ENCODE assay signal across 9 mouse cellular contexts in genomic region chr3:89853752-89854151, GRCm38 (mm10). TPM values are rescaled to one million over a fixed set of nuclear protein-coding genes. Genes with fewer than 3 reads are reported as not detected.
DNase-seq lines count a peak whose midpoint lies in the region; ATAC-seq and TF ChIP-seq lines count a peak whose summit lies in the region.
"Had no signal": no experiment of that assay in that cellular context is flagged by ENCODE, and none has a peak within 500 bp of the region (broad histone marks: within the 10 kb centered on the region; RNA-seq: fewer than 3 reads in every experiment).

No protein-coding gene starts in this region.

- peaks cover 17% of the 10 kb centered on the region for H3K36me3 ChIP-seq in heart, embryonic 12.5 days
- H3K36me3 ChIP-seq in hindbrain, embryonic 12.5 days, result no peaks in the 10 kb centered on the region
- H3K36me3 ChIP-seq: liver, embryonic 15.5 days had no signal

- no peaks in the 10 kb centered on the region for H3K27me3 ChIP-seq in heart, embryonic 12.5 days (replicated peaks)
- H3K27me3 ChIP-seq in hindbrain, embryonic 12.5 days, result no peaks in the 10 kb centered on the region

- no peak overlapping the region for H3K4me3 ChIP-seq in left cerebral cortex, adult 2 months
- H3K4me3 ChIP-seq in heart, embryonic 12.5 days, result no peak overlapping the region
- H3K4me3 ChIP-seq in hindbrain, embryonic 12.5 days, result no peak overlapping the region
- H3K4me3 ChIP-seq: liver, embryonic 15.5 days had no signal

- peak; percentile 58; the same call in 1 of the 2 replicates for ATAC-seq in heart, embryonic 12.5 days (ENCODE audit: insufficient number of reproducible peaks, low FRiP score)
- no peak for ATAC-seq in hindbrain, embryonic 12.5 days (ENCODE audit: low FRiP score)

- intact Hi-C loops in left cerebral cortex, adult 2 months (cut with DNase I), result no loop called here
- intact Hi-C loops in left cerebral cortex, postnatal 36 days (cut with DNase I), result no loop called here

- no peak overlapping the region for H3K4me2 ChIP-seq in heart, embryonic 12.5 days
- H3K4me2 ChIP-seq in hindbrain, embryonic 12.5 days (replicated peaks), result no peak overlapping the region
- H3K4me2 ChIP-seq: liver, embryonic 15.5 days had no signal

- H3K9ac ChIP-seq in heart, embryonic 12.5 days, result no peak overlapping the region
- no peak overlapping the region for H3K9ac ChIP-seq in hindbrain, embryonic 12.5 days
- H3K9ac ChIP-seq: liver, embryonic 15.5 days had no signal

- DNase-seq in left cerebral cortex, adult 2 months (ENCODE audit: extremely low spot score in 1 of 2, low spot score in 2 of 2), result no peak
- no peak for DNase-seq in left cerebral cortex, postnatal 36 days (ENCODE audit: low spot score in 2 of 2)
- peak; percentile 75 to 85 for DNase-seq in kidney, postnatal 36 days
- DNase-seq in retina, postnatal 1 day, result peak; percentile 34
- DNase-seq in urinary bladder, postnatal 10 days (ENCODE audit: low spot score), result no peak
- DNase-seq in spleen, postnatal 14 days (ENCODE audit: low spot score in 2 of 2), result no peak

- H3K27ac ChIP-seq in left cerebral cortex, adult 2 months, result peak overlapping the region; percentile 44; the same call in 1 of the 2 replicates
- H3K27ac ChIP-seq in heart, embryonic 12.5 days (ENCODE audit: poor library complexity, severe bottlenecking), result peak overlapping the region; percentile 78
- no peak overlapping the region for H3K27ac ChIP-seq in hindbrain, embryonic 12.5 days
- H3K27ac ChIP-seq: liver, embryonic 15.5 days had no signal

- H3K4me1 ChIP-seq in heart, embryonic 12.5 days (replicated peaks), result no peaks in the 10 kb centered on the region
- no peaks in the 10 kb centered on the region for H3K4me1 ChIP-seq in hindbrain, embryonic 12.5 days

- TF ChIP-seq CTCF in left cerebral cortex, adult 2 months (IDR thresholded peaks at IDR 0.05), result peak; percentile 5

- 0 out of 2 replicates have a peak, but pooled peaks cover 5% of the 10 kb centered on the region for H3K9me3 ChIP-seq in heart, embryonic 12.5 days (replicated peaks)
- no peaks in the 10 kb centered on the region for H3K9me3 ChIP-seq in hindbrain, embryonic 12.5 days (replicated peaks)
- H3K9me3 ChIP-seq: liver, embryonic 15.5 days had no signal

- 59% methylated on average over 5 of the region's 5 CpGs for WGBS in heart, embryonic 12.5 days
- WGBS in hindbrain, embryonic 12.5 days, result 69% methylated on average over 5 of the region's 5 CpGs

RNA-seq across cellular contexts. Expression of gene She, which starts 22.6 kb away (rescaled TPM):
- total RNA-seq in left cerebral cortex, adult 2 months (2021), result 1 to 10 TPM; 3.1 to 3.7 TPM
- 1 to 10 TPM; 2.9 to 4.0 TPM for total RNA-seq in left cerebral cortex, postnatal 36 days (2021)
- 9.6 and 10.5 TPM in 2 replicates for polyA plus RNA-seq in heart, embryonic 12.5 days (2016; fragmentation: Nextera tagmentation; extraction: Ambion mirVana)
- polyA plus RNA-seq in hindbrain, embryonic 12.5 days (2016; fragmentation: Nextera tagmentation; extraction: Ambion mirVana), result 3.4 and 4.4 TPM in 2 replicates

RNA-seq across cellular contexts. Expression of gene Il6ra, which starts 59.2 kb away (rescaled TPM):
- 1 to 10 TPM; 3.7 to 4.4 TPM for total RNA-seq in left cerebral cortex, adult 2 months (2021)
- 1 to 10 TPM; 3.7 to 4.8 TPM for total RNA-seq in left cerebral cortex, postnatal 36 days (2021)
- 0.47 and 0.59 TPM in 2 replicates for polyA plus RNA-seq in heart, embryonic 12.5 days (2016; fragmentation: Nextera tagmentation; extraction: Ambion mirVana)
- polyA plus RNA-seq in hindbrain, embryonic 12.5 days (2016; fragmentation: Nextera tagmentation; extraction: Ambion mirVana), result 0.66 and 1.2 TPM in 2 replicates

Comparison
In these comparisons a context has a peak if more than half of its experiments do, and no peak if none do; other contexts are left out.
1. DNase-seq: peak in kidney, postnatal 36 days (2 of 2) and retina, postnatal 1 day (single experiment); none in left cerebral cortex, adult 2 months (0 of 2), left cerebral cortex, postnatal 36 days (0 of 2), urinary bladder, postnatal 10 days (single experiment) and spleen, postnatal 14 days (0 of 2).